Mouse (Mus musculus): ENCODE results near the gene Itgb3bp. TPM values are rescaled to one million over a fixed set of nuclear protein-coding genes. Genes with fewer than 3 reads are reported as not detected.

The Itgb3bp gene
- polyA plus RNA-seq (2012; fragmentation: generic; extraction: Trizol), result 1 to 10 TPM in 1 of 2 experiments, under 1 TPM in 1; 0.63 to 6.6 TPM

GRCm38 (mm10) chr4:99929613-99930517 lies at the start of gene Itgb3bp:
Itgb3bp (minus strand) TSS chr4:99929813.

GRCm38 (mm10) chr4:99929149-99929612 lies 432 bp downstream of the Itgb3bp start, which contains the start of gene Pgm1:
Pgm1 (plus strand) TSS chr4:99929414.

GRCm38 (mm10) chr4:99829094-99830073 lies 100.2 kb downstream of the Itgb3bp start, which contains the start of gene Efcab7:
Efcab7 (plus strand) TSS chr4:99829198.

Other genes starting within 250 kb of the Itgb3bp start
- 1 to 10 TPM in 1 of 2 experiments, under 1 TPM in 1; 0.36 to 4.1 TPM for gene Alg6, start 214.1 kb downstream of the Itgb3bp start, polyA plus RNA-seq (2012; fragmentation: generic; extraction: Trizol)
- gene Efcab7, start 100.6 kb downstream of the Itgb3bp start, polyA plus RNA-seq (2012; fragmentation: generic; extraction: Trizol), result 1 to 10 TPM in 1 of 2 experiments, under 1 TPM in 1; 0.23 to 4.9 TPM
- 10 to 100 TPM; 34.3 to 67.0 TPM for gene Pgm1, start 399 bp downstream of the Itgb3bp start, polyA plus RNA-seq (2012; fragmentation: generic; extraction: Trizol)
- gene Ror1, start 166.0 kb upstream of the Itgb3bp start, polyA plus RNA-seq (2012; fragmentation: generic; extraction: Trizol), result 1 to 10 TPM in 1 of 2 experiments, under 1 TPM in 1; 0.06 to 1.6 TPM